Mouse (Mus musculus) left cerebral cortex, adult 18-20 months (tissue): ENCODE data around the gene Nthl1. TPM values are rescaled to one million over a fixed set of nuclear protein-coding genes. Genes with fewer than 3 reads are reported as not detected.

Experiments
- DNase-seq, 2 experiments: peaks; one replicate each; pipeline ENCODE4 v3.0.0; 2021 to 2022; ENCODE audit warnings: low spot score in 2 of 2, mixed read lengths in 1 of 2
- total RNA-seq, 2 experiments: library from RNA; stranded (reverse); gene quantifications; 2 replicates each; pipeline ENCODE4 v1.2.3; 2021

Gene Nthl1
- total RNA-seq, 2 experiments from 2014 or later: 4.1 to 7.4 TPM

DNA sequence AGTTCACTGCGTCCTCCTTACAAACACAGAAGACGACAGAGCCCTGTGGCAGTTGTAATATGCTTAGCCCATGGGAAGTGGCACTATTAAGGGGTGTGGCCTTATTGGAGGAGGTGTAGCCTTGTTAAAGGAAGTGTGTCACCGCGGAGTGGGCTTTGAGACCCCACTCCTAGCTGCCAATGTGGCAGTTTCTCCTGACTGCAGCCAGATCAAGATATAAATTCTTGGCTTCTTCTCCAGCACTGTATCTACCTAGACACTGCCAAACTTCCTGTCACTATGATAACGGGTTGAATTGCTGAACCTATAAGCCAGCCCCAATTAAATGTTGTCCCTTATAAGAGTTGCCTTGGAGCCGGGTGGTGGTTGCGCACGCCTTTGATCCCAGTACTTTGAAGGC is 7.0 kb upstream of the Nthl1 start:
- DNase-seq: no peak

DNA sequence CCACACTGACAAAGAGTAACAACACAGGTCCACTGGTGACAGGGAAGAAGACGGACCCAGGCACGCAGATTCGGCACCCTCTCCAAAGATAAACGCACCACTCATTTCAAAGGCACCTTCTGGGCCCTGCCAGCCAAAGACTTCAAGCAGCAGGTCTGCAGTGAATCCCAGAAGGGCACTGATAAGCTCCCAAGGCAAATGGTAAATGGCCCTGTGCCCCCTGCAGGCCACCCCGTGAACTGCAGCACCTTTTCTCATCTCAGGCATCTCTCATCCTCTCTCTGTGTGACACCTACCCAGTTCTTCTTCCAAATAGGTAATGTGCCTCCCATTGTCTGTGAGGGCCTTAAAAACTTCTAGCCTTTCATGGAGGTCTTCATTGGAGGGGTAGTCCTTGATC is 3.8 kb upstream of the Nthl1 start:
- peak; percentile 69 to 71 for DNase-seq

GRCm38 (mm10) chr17:24630072-24630471 is 2.4 kb upstream of the Nthl1 start:
- DNase-seq: peak; percentile 30 to 43

- DNase-seq: peak in 1 of 2 experiments; percentile 29
Observed at GRCm38 (mm10) chr17:24632813-24633449, 451 bp downstream of the Nthl1 start.

- no peak for DNase-seq
Observed at GRCm38 (mm10) chr17:24633831-24634230, 1.4 kb downstream of the Nthl1 start.

DNA sequence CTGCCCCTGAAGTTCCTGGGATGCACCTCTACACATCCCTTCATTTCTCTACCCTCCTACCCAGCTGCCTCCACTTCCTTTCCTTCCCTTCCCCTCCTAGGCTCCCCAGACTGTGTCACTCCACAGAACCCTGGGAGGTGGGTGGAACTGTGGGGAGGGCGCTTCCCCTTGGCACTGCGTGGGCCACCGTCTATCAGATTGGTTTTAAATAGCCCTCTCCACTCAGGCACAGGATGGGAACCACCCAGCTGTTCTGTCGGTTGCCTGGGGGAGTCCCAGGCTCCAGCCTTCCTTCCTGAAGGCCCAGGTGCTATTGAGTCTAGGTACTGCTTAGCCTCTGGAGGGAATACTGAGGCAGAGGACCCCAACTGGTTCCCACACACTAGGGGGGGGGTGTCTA is 2.5 kb downstream of the Nthl1 start:
- DNase-seq: peak in 1 of 2 experiments; percentile 45

GRCm38 (mm10) chr17:24635694-24636093 is 3.2 kb downstream of the Nthl1 start:
- no peak for DNase-seq

DNA sequence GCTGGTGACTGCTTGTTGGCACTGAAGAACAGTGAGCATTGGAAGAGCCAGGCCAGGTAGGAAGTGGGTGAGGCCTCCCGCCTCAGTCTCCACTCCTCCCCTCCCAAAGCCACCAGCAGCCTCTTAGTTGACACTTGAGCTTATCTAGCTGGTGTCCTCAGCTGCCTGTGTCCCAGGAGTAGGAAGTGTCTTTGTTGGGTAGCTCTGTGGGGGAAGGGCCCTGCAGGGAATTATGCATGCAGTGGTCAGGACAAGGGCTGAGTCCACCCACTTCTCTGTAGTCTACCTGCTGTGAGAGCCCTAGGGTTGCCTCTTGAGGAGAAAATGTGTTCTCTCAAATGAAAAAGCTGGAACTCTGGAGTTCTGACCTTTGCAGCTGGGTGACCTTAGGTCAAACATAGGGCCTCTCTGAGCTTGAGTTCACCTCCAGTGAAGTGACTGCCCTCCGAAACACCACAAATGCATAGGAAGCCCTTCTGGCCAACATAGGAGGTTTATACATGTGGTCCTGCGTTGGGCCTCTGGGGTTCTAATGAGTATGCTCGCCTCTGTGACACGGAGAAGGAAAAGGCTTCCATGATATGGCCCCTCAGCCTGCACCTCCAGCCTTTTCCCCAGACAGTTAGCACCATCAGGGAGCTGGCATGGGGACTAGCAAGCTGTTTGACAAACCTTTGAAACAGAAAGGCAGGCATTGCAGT is 4.5 kb downstream of the Nthl1 start:
- DNase-seq: no peak

- no peak for DNase-seq
Observed at GRCm38 (mm10) chr17:24638214-24638613, 5.7 kb downstream of the Nthl1 start.

- no peak for DNase-seq
Observed at GRCm38 (mm10) chr17:24638840-24639239, 6.4 kb downstream of the Nthl1 start.

DNA sequence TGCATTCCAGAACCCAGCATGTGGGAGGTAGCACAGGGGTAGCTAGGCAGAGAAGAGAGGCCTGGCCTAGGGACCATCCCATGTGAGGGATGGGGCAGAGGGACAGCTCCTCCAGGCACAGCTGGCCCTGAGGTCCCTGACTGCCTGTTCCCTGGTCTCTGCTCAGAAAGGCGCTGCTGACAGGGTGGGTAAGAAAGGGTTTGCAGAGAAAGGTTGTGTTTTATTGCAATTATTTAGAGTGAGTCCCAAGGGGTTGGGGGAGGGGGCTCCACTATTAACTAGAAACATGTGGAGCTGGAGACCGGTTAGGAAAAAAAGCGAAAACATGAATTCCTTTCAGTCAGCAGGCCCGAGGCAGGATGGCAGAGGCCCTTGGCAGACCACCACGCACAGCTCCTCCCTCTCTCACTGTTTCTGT is 7.1 kb downstream of the Nthl1 start:
- no peak for DNase-seq

GRCm38 (mm10) chr17:24640119-24640518 is 7.6 kb downstream of the Nthl1 start:
- no peak for DNase-seq

DNA sequence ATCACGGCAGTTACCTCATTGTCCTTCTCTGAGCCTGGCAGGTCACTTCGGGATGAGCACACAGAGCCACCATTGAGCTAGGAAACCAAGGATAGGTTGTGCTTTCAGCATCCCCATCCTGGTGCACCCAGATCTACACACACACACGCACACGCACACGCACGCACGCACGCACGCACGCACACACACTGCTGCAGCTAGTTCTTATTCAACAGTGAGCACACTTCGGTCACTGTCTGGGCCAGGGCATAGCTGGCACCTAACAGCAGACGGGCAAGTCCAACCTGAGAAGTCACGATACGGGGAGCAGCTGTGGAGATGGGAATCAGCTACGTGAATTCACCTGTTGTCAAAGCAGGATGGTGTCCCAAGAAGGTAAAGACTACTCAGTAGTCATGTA is 8.1 kb downstream of the Nthl1 start:
- DNase-seq: no peak

GRCm38 (mm10) chr17:24641944-24642343 is 9.5 kb downstream of the Nthl1 start:
- no peak for DNase-seq

DNA sequence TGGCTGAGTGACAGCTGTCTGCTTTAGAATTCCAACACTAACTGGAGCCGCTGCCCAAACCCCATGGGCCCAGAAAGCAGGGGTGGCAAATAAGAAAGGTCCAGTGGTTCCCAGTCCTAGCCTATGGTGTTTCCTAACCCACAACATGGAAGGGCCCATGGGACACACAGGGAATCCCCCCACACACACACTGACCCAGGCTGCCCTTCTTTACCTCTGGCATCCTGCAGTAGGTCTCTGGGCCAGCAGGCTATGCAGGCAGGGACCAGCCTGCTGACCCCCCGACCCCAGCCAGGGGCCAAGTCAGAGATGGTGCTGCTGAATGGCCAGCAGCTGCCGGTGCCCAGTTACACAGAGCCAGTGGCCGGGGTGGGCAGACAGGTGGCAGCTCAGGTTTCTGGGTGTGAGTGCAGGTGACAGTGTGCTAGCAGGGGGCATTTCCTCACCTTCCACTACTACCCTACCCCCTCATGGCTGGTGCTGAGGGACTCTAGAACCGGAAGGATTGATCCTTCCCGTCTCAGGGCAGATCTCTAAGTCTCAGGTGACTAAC is 10.4 kb downstream of the Nthl1 start:
- no peak for DNase-seq

DNA sequence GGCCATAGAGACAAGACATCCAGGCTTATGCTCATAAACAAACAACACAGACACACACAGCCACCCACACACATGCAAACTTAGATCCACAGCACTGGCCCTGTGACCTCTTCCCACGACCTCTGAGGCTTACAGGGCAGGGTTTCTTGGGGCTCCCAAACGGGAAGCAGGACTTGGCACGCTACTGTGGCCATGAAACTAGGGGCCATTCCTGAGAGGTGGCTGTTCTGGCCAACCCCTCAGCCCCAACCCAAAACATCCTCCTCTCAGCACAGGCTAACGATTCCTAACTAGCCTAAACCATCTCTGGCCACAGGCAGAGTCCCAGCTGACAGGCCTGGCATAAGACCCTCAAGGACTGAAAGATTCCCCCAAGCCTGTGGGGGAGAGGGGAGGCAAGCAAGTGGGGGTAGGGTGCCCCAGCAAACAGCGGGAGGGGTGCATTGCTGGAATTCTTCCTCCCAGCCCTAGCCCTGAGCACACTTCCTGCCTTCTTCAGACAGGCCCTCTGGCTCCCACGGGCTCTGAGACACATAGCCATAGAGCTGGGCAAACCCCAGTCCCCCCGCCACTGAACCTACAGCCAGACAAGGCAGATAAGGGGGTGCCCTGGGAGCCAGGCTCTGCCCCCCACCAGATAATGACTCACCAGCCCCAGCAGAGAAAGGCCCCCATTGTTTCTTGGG is 11.7 kb downstream of the Nthl1 start:
- no peak for DNase-seq

GRCm38 (mm10) chr17:24644875-24645721 is 12.6 kb downstream of the Nthl1 start:
- DNase-seq: no peak

DNA sequence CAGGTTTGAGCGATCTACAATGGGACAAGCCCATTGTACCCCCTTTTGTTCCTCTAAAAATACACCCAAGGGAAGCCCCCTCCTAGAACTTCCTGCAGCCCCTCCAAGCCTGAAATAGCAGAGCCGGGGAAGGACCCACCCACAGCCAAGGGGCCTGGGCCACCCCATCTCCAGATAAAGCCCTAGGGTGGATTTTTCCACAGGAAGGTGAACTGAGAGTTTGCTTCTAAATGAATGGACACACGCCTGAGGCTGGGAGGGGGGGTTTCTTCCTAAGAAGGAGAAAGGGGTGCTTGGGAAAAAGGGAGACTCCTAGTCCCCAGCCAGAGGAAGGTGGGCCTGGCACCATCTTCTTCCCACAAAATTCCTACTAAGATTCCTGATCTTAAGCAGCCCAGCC is 13.4 kb downstream of the Nthl1 start:
- DNase-seq: no peak

GRCm38 (mm10) chr17:24646381-24646780 is 13.9 kb downstream of the Nthl1 start:
- no peak for DNase-seq

GRCm38 (mm10) chr17:24647493-24647892 is 15.0 kb downstream of the Nthl1 start:
- DNase-seq: no peak

- DNase-seq: no peak
Observed at GRCm38 (mm10) chr17:24648731-24649377, 16.4 kb downstream of the Nthl1 start.
